Mouse (Mus musculus): ENCODE data around the gene Tmem274.

DNA sequence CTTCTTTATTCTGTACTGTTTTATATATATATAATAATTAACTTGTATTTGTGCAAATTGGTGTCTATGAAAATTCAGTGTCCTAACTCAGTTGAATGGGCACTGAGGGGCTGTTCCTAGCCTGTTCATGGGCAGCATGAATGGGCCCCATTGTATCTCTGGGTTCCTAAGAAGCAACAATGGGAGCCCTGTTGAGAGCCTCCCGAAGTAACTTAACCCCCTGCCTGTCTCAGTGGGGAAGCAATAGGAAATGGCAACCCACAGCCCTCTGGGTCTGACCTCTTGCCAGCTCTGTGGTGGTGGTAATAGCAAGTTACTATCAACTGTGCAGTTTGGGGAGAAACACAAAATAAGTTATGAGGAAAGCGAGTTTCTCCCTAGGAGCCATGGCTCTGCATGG, 19.4 kb downstream of the Tmem274 start:
- TF ChIP-seq POLR2A (IDR thresholded peaks at IDR 0.05; ENCODE audit: extremely low read depth, insufficient read depth, low read length) (no peak), CTCF (IDR thresholded peaks at IDR 0.05; ENCODE audit: extremely low read depth, insufficient read depth, low read length) (no peak)

Measured in cortical plate, adult 2 months (tissue).